Mouse (Mus musculus) ES-Bruce4 (cell line): ENCODE measurements around the gene Sin3b.

Experiments used
- CTCF ChIP-seq: IDR thresholded peaks from one replicate; pipeline ENCODE4 v1.8.1; 2011; ENCODE audit warnings: low read depth, low read length
- EP300 ChIP-seq: IDR thresholded peaks from 2 replicates; pipeline ENCODE4 v1.6.1; 2011; ENCODE audit warnings: low read depth, low read length; ENCODE audit not compliant: insufficient read depth
- POLR2A ChIP-seq: IDR thresholded peaks from one replicate; pipeline ENCODE4 v1.8.1; 2011; ENCODE audit warnings: low read length; ENCODE audit not compliant: insufficient read depth

DNA sequence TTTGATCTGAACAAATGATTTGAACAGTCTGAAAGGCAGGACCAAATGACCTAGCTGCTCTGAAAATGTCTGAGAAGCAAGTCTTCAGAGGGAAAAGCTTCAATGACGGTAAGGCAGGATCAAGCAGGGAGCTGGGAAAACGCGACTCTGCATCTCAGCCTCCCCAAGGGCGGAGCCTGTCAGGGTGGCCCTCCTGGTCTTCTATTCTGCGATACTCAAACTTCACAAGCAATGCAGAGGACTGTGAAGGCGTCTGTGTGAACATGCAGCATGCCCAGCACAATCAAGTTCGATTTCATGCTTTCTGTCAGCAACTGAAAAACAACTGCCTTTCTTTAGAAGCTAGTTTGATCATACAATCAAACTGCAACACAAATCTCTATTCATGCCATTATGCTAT is 43.7 kb downstream of the Sin3b start:
- TF ChIP-seq CTCF (no peak), POLR2A (no peak), EP300 (no peak)
